Mouse (Mus musculus) heart, embryonic 13.5 days (tissue): Measurements from ENCODE around the gene Gnat1. TPM values are rescaled to one million over a fixed set of nuclear protein-coding genes. Genes with fewer than 3 reads are reported as not detected.

Source experiments
- ATAC-seq: fragments of 200-750 bp; cut with Nextera tagmentation; 2 replicates; pipeline ENCODE4 v1.8.0; 2017; ENCODE audit warnings: moderate TSS enrichment; ENCODE audit not compliant: insufficient number of reproducible peaks, low FRiP score, low TSS enrichment; ENCODE audit errors: extremely low read depth
- H3K27ac ChIP-seq: fragments of 300-500 bp; sonication (generic); replicated peaks from 2 replicates; pipeline ENCODE4 v1.5.1; 2015; ENCODE audit warnings: moderate library complexity, mild to moderate bottlenecking, inconsistent platforms
- H3K27me3 ChIP-seq: fragments of 300-500 bp; sonication (generic); replicated peaks from 2 replicates; pipeline ENCODE4 v1.6.1; 2015; ENCODE audit warnings: mild to moderate bottlenecking, inconsistent platforms
- H3K36me3 ChIP-seq: fragments of 300-500 bp; sonication (generic); 2 replicates; pipeline ENCODE4 v1.6.1; 2015; ENCODE audit warnings: mild to moderate bottlenecking, inconsistent platforms
- H3K4me1 ChIP-seq: fragments of 300-500 bp; sonication (generic); 2 replicates; pipeline ENCODE4 v1.6.1; 2015; ENCODE audit warnings: inconsistent platforms
- H3K4me2 ChIP-seq: fragments of 300-500 bp; sonication (generic); 2 replicates; pipeline ENCODE4 v1.6.1; 2015; ENCODE audit warnings: inconsistent platforms, mild to moderate bottlenecking, moderate library complexity
- H3K4me3 ChIP-seq: fragments of 300-500 bp; sonication (generic); 2 replicates; pipeline ENCODE4 v1.5.1; 2015; ENCODE audit warnings: moderate library complexity, mild to moderate bottlenecking, inconsistent platforms
- H3K9ac ChIP-seq: fragments of 300-500 bp; sonication (generic); 2 replicates; pipeline ENCODE4 v1.6.1; 2015; ENCODE audit warnings: inconsistent platforms, mild to moderate bottlenecking, moderate library complexity
- H3K9me3 ChIP-seq: fragments of 300-500 bp; sonication (generic); 2 replicates; pipeline ENCODE4 v1.6.1; 2016; ENCODE audit warnings: inconsistent platforms
- WGBS: fragments of 180-500 bp; shearing (Covaris S2); methylation state at CpG from one replicate; pipeline ENCODE4 v1.1.7; 2015; ENCODE audit warnings: mixed read lengths; 5-methylcytosine and 5-hydroxymethylcytosine counted together
- polyA plus RNA-seq: library from polyadenylated mRNA; unstranded; fragments of >200 nt; fragmentation: Nextera tagmentation; extraction: Ambion mirVana; gene quantifications from 2 replicates; pipeline ENCODE4 v1.2.1, GENCODE M21; 2015

Gnat1 gene
- polyA plus RNA-seq, 1 experiment from 2014 or later: 0.90 TPM

- WGBS: 27% methylated on average over 5 of the region's 5 CpGs
- Histone ChIP-seq H3K4me2 (no peak overlapping the region), H3K4me1 (peaks cover 49% of the 10 kb centered on the region), H3K36me3 (no peaks in the 10 kb centered on the region), H3K4me3 (no peak overlapping the region), H3K27ac (no peak overlapping the region), H3K9ac (no peak overlapping the region), H3K27me3 (peaks cover 48% of the 10 kb centered on the region), H3K9me3 (no peaks in the 10 kb centered on the region)
- ATAC-seq: no peak
Measured at GRCm38 (mm10) chr9:107670259-107670658, 9.3 kb downstream of the Gnat1 start.

GRCm38 (mm10) chr9:107669480-107669945 lies 10.0 kb downstream of the Gnat1 start, which contains the start of gene Slc38a3:
TSS of gene Slc38a3 (minus strand) at chr9:107669530.
- ATAC-seq: no peak
- Histone ChIP-seq H3K27ac (no peak within 1 kb of the TSS), H3K9me3 (no peaks in the 10 kb centered on the region), H3K9ac (no peak within 1 kb of the TSS), H3K4me2 (no peak within 1 kb of the TSS), H3K4me1 (peaks cover 49% of the 10 kb centered on the region), H3K36me3 (no peaks in the 10 kb centered on the region), H3K4me3 (no peak within 1 kb of the TSS), H3K27me3 (peaks cover 46% of the 10 kb centered on the region)
- 81% methylated on average over 9 of the region's 9 CpGs for WGBS

GRCm38 (mm10) chr9:107668916-107669315 lies 10.6 kb downstream of the Gnat1 start:
- Histone ChIP-seq H3K9me3 (no peaks in the 10 kb centered on the region), H3K4me2 (no peak overlapping the region), H3K4me1 (peaks cover 49% of the 10 kb centered on the region), H3K4me3 (no peak overlapping the region), H3K9ac (no peak overlapping the region), H3K27me3 (peaks cover 40% of the 10 kb centered on the region), H3K36me3 (no peaks in the 10 kb centered on the region), H3K27ac (no peak overlapping the region)
- WGBS: 54% methylated on average over 3 of the region's 3 CpGs
- ATAC-seq: no peak

- Histone ChIP-seq H3K4me2 (peak overlapping the region; percentile 97), H3K9me3 (no peaks in the 10 kb centered on the region), H3K27ac (no peak overlapping the region), H3K27me3 (peaks cover 40% of the 10 kb centered on the region), H3K36me3 (no peaks in the 10 kb centered on the region), H3K4me3 (no peak overlapping the region), H3K4me1 (peaks cover 49% of the 10 kb centered on the region), H3K9ac (peak overlapping the region; percentile 81)
- WGBS: 29% methylated on average over 8 of the region's 8 CpGs
- no peak for ATAC-seq
Measured at GRCm38 (mm10) chr9:107668011-107668410, 11.5 kb downstream of the Gnat1 start.

GRCm38 (mm10) chr9:107667219-107667618 lies 12.3 kb downstream of the Gnat1 start:
- ATAC-seq: peak; percentile 60
- peak overlapping the region; percentile 97 for H3K4me2 ChIP-seq
- peak overlapping the region; percentile 57 for H3K4me3 ChIP-seq
- peaks cover 46% of the 10 kb centered on the region for H3K27me3 ChIP-seq
- no peaks in the 10 kb centered on the region for H3K9me3 ChIP-seq
- H3K27ac ChIP-seq: no peak overlapping the region
- under 1% methylated on average over 24 of the region's 24 CpGs for WGBS
- H3K36me3 ChIP-seq: no peaks in the 10 kb centered on the region
- H3K4me1 ChIP-seq: peaks cover 49% of the 10 kb centered on the region
- peak overlapping the region; percentile 81 for H3K9ac ChIP-seq

GRCm38 (mm10) chr9:107666751-107667205 lies 12.7 kb downstream of the Gnat1 start:
- Histone ChIP-seq H3K36me3 (no peaks in the 10 kb centered on the region), H3K4me1 (peaks cover 49% of the 10 kb centered on the region), H3K4me2 (peak overlapping the region; percentile 97), H3K9me3 (no peaks in the 10 kb centered on the region), H3K27me3 (peaks cover 51% of the 10 kb centered on the region), H3K4me3 (peak overlapping the region; percentile 57), H3K9ac (peak overlapping the region; percentile 81), H3K27ac (no peak overlapping the region)
- WGBS: under 1% methylated on average over 30 of the region's 30 CpGs
- ATAC-seq: 0 out of 2 replicates have a peak, but pooled peaks have one; percentile 5

- WGBS: 78% methylated on average over 7 of the region's 7 CpGs
- H3K27me3 ChIP-seq: peaks cover 52% of the 10 kb centered on the region
- no peaks in the 10 kb centered on the region for H3K9me3 ChIP-seq
- no peak for ATAC-seq
- no peak overlapping the region for H3K4me2 ChIP-seq
- H3K36me3 ChIP-seq: no peaks in the 10 kb centered on the region
- peaks cover 44% of the 10 kb centered on the region for H3K4me1 ChIP-seq
- no peak overlapping the region for H3K9ac ChIP-seq
- no peak overlapping the region for H3K4me3 ChIP-seq
- H3K27ac ChIP-seq: no peak overlapping the region
Measured at GRCm38 (mm10) chr9:107665308-107665707, 14.2 kb downstream of the Gnat1 start.

- WGBS: 66% methylated on average over 9 of the region's 9 CpGs
- H3K27me3 ChIP-seq: peaks cover 49% of the 10 kb centered on the region
Measured at GRCm38 (mm10) chr9:107663525-107663924, 16.0 kb downstream of the Gnat1 start.

GRCm38 (mm10) chr9:107662342-107662741 lies 17.2 kb downstream of the Gnat1 start:
- no peak overlapping the region for H3K9ac ChIP-seq
- peaks cover 16% of the 10 kb centered on the region for H3K4me1 ChIP-seq
- no peaks in the 10 kb centered on the region for H3K9me3 ChIP-seq
- peaks cover 42% of the 10 kb centered on the region for H3K27me3 ChIP-seq
- 63% methylated on average over 8 of the region's 8 CpGs for WGBS
- H3K36me3 ChIP-seq: no peaks in the 10 kb centered on the region
- no peak for ATAC-seq
- H3K4me3 ChIP-seq: no peak overlapping the region
- H3K4me2 ChIP-seq: no peak overlapping the region
- H3K27ac ChIP-seq: no peak overlapping the region

More at GRCm38 (mm10) chr9:107663525-107663924, 16.0 kb downstream of the Gnat1 start:
- no peak overlapping the region for H3K4me2 ChIP-seq
- no peak overlapping the region for H3K4me3 ChIP-seq
- H3K27ac ChIP-seq: no peak overlapping the region
- peaks cover 28% of the 10 kb centered on the region for H3K4me1 ChIP-seq
- H3K9me3 ChIP-seq: no peaks in the 10 kb centered on the region
- no peak for ATAC-seq
- H3K36me3 ChIP-seq: no peaks in the 10 kb centered on the region
- H3K9ac ChIP-seq: no peak overlapping the region; the same call in 1 of the 2 replicates

- 65% methylated on average over 3 of the region's 3 CpGs for WGBS
- Histone ChIP-seq H3K27me3 (peaks cover 29% of the 10 kb centered on the region), H3K4me2 (no peak overlapping the region), H3K4me1 (peaks cover under 1% of the 10 kb centered on the region; the same call in 1 of the 2 replicates), H3K9me3 (no peaks in the 10 kb centered on the region), H3K36me3 (no peaks in the 10 kb centered on the region), H3K9ac (no peak overlapping the region), H3K27ac (no peak overlapping the region), H3K4me3 (no peak overlapping the region)
- no peak for ATAC-seq
Measured at GRCm38 (mm10) chr9:107660777-107661176, 18.7 kb downstream of the Gnat1 start.

GRCm38 (mm10) chr9:107659961-107660360 lies 19.6 kb downstream of the Gnat1 start:
- WGBS: 80% methylated on average over 3 of the region's 3 CpGs
- H3K4me2 ChIP-seq: no peak overlapping the region
- no peaks in the 10 kb centered on the region for H3K36me3 ChIP-seq
- no peak overlapping the region for H3K9ac ChIP-seq
- no peaks in the 10 kb centered on the region for H3K9me3 ChIP-seq
- H3K4me1 ChIP-seq: no peaks in the 10 kb centered on the region
- ATAC-seq: no peak
- H3K27me3 ChIP-seq: peaks cover 22% of the 10 kb centered on the region
- H3K4me3 ChIP-seq: no peak overlapping the region
- no peak overlapping the region for H3K27ac ChIP-seq

- Histone ChIP-seq H3K4me2 (no peak overlapping the region), H3K27ac (no peak overlapping the region), H3K9me3 (no peaks in the 10 kb centered on the region), H3K27me3 (peaks cover 20% of the 10 kb centered on the region), H3K4me3 (no peak overlapping the region), H3K36me3 (no peaks in the 10 kb centered on the region), H3K4me1 (no peaks in the 10 kb centered on the region), H3K9ac (no peak overlapping the region)
- 76% methylated on average over 10 of the region's 10 CpGs for WGBS
- ATAC-seq: no peak
Measured at GRCm38 (mm10) chr9:107659551-107659950, 20.0 kb downstream of the Gnat1 start.
